Mouse (Mus musculus): ENCODE data around the gene Pepd. TPM values are rescaled to one million over a fixed set of nuclear protein-coding genes. Genes with fewer than 3 reads are reported as not detected.

The Pepd gene
- total RNA-seq, 1 experiment: 53.9 TPM

DNA sequence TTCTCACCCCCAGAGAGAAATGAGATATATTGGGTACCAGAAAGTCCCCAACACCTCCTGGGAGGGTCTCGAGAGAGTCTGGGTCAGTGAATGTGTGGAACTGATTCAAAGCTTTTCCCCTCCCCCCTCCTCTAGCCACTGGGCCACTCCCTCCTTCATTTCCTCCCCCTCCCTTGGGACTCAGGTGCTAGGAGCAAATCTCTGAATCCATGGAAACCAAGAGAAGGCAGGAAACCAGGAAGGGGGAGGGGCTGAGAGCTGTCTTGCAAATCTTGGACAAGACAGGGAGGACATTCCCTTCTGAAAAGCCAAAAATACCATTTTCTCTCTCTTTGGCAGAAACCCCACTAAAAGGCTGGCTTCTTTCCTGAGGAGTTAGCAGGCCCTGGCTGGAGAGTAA is 15.1 kb upstream of the Pepd start:
- Histone ChIP-seq H3K36me3 (ENCODE audit: control insufficient read depth, insufficient read depth, low read length, poor library complexity, severe bottlenecking) (no peaks in the 10 kb centered on the region), H3K27ac (ENCODE audit: insufficient read depth, low read depth, low read length, poor library complexity, severe bottlenecking) (no peak overlapping the region; the same call in 1 of the 2 replicates), H3K4me3 (ENCODE audit: insufficient read depth in 1 of 2, low read depth in 1 of 2, low read length in 2 of 2, poor library complexity in 1 of 2, severe bottlenecking in 1 of 2) (no peak overlapping the region), H3K9me3 (ENCODE audit: control insufficient read depth, insufficient read depth, low read depth, low read length) (no peaks in the 10 kb centered on the region), H3K9ac (ENCODE audit: insufficient read depth, low read depth, low read length, poor library complexity, severe bottlenecking) (no peak overlapping the region), H3K4me1 (ENCODE audit: control insufficient read depth in 2 of 2, insufficient read depth in 2 of 2, low read length in 2 of 2, poor library complexity in 1 of 2) (peaks cover 0 to 14% of the 10 kb centered on the region in 2 experiments; a peak in 3 of 4 replicates)
- TF ChIP-seq HCFC1 (IDR thresholded peaks at IDR 0.05; ENCODE audit: borderline replicate concordance, insufficient read depth, low read length) (no peak), ZNF384 (IDR thresholded peaks at IDR 0.05; ENCODE audit: low read depth, low read length) (no peak)
- peak; percentile 42 for DNase-seq (ENCODE audit: low read depth, low spot score)
- in situ Hi-C loops (cut with MboI; ENCODE audit: low sequenced_read_pairs in 2 of 2, unreplicated experiment in 2 of 2): no loop called here

DNA sequence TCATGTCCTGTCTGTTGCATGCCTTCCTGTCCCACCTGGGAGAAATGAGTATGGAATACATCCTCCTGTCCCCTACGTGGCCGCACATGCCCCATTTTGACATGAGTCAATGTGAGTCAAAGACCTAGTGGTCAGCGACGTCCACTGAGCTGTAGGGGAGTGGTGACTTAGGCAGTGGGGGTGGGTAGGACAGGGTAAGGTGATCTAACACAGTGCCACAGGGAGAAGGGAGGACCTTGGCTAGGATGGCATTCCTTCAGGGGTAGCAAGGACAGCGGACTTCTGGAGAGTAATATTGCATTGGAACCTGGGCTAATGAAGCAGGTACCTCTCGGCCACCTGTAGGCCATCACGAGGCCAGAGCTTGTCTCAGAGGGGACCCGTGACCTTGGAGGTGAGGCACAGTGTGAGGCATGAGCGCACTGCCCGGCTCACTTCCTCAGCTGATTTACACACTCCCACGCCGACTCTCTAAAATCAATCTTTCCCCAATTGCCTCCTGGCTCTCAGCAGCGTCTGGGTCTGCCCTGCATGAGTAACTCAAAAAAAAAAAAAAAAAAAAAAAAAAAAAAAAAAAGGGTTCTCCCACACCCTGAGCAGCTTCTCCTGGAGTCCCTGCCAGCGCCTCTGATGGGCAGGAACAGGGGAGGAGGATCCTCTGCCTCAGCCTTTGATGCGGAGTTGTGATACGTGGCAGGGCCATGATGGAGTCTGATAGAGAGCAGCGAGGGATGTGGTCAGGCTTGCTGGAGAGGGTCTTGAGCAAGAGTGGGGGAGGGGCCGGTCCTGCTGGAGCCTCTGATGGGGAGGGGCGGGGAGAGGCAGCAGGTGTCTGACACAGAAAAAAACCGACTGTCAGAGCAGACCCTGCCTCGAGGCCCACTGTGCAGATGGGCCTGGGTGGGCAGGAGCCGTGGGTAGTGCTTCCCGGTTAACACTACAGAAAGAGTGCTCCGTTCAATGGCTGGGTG is 1.8 kb upstream of the Pepd start:
- no peaks in the 10 kb centered on the region for H3K9me3 ChIP-seq (ENCODE audit: control insufficient read depth, insufficient read depth, low read depth, low read length)
- H3K4me1 ChIP-seq (ENCODE audit: control insufficient read depth in 2 of 2, insufficient read depth in 2 of 2, low read length in 2 of 2, poor library complexity in 1 of 2): peaks cover 2 to 8% of the 10 kb centered on the region in 2 experiments; a peak in 2 of 4 replicates
- no peak for DNase-seq (ENCODE audit: low read depth, low spot score)
- H3K9ac ChIP-seq (ENCODE audit: insufficient read depth, low read depth, low read length, poor library complexity, severe bottlenecking): no peak overlapping the region
- no peaks in the 10 kb centered on the region for H3K36me3 ChIP-seq (ENCODE audit: control insufficient read depth, insufficient read depth, low read length, poor library complexity, severe bottlenecking)
- TF ChIP-seq ZC3H11A (IDR thresholded peaks at IDR 0.05; ENCODE audit: borderline replicate concordance, low read depth, low read length) (no peak), ZNF384 (IDR thresholded peaks at IDR 0.05; ENCODE audit: low read depth, low read length) (0 out of 2 replicates have a peak, but pooled peaks have one; percentile 61)
- in situ Hi-C loops (cut with MboI; ENCODE audit: low sequenced_read_pairs in 2 of 2, unreplicated experiment in 2 of 2): no loop called here
- H3K27ac ChIP-seq (ENCODE audit: insufficient read depth, low read depth, low read length, poor library complexity, severe bottlenecking): no peak overlapping the region
- peak overlapping the region in 1 of 2 experiments; percentile 30; a peak in 1 of 4 replicates for H3K4me3 ChIP-seq (ENCODE audit: insufficient read depth in 1 of 2, low read depth in 1 of 2, low read length in 2 of 2, poor library complexity in 1 of 2, severe bottlenecking in 1 of 2)

DNA sequence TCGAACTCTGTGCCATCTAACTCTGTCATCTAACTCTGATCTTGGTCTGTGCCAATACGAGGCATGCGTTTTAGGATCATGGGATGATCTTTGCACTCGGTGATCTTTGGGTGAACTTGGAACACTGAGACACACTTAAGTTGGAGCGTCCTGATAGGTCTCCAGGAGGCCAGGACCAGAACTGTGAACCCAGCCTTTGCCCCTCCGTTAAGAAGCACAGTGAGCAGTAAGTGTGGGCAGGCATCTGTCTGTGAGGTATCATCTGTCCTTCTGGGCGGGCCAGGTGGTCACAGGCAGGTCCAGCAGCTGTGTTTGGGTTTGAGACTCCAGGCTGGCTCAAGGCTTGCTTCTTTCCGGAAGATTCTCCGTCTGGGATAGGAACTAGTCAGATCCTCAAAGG is 1.8 kb downstream of the Pepd start:
- no peaks in the 10 kb centered on the region; the same call in 1 of the 2 replicates for H3K36me3 ChIP-seq (ENCODE audit: control insufficient read depth, insufficient read depth, low read length, poor library complexity, severe bottlenecking)
- no peak overlapping the region for H3K4me3 ChIP-seq (ENCODE audit: insufficient read depth in 1 of 2, low read depth in 1 of 2, low read length in 2 of 2, poor library complexity in 1 of 2, severe bottlenecking in 1 of 2)
- in situ Hi-C loops (cut with MboI; ENCODE audit: low sequenced_read_pairs in 2 of 2, unreplicated experiment in 2 of 2): no loop called here
- no peak overlapping the region for H3K27ac ChIP-seq (ENCODE audit: insufficient read depth, low read depth, low read length, poor library complexity, severe bottlenecking)
- H3K4me1 ChIP-seq (ENCODE audit: control insufficient read depth in 2 of 2, insufficient read depth in 2 of 2, low read length in 2 of 2, poor library complexity in 1 of 2): peaks cover 2 to 8% of the 10 kb centered on the region in 2 experiments; a peak in 2 of 4 replicates
- DNase-seq (ENCODE audit: low read depth, low spot score): no peak
- TF ChIP-seq ZNF384 (IDR thresholded peaks at IDR 0.05; ENCODE audit: low read depth, low read length) (no peak), HCFC1 (IDR thresholded peaks at IDR 0.05; ENCODE audit: borderline replicate concordance, insufficient read depth, low read length) (no peak), CHD2 (IDR thresholded peaks at IDR 0.05; ENCODE audit: low read depth, low read length) (no peak), ZC3H11A (IDR thresholded peaks at IDR 0.05; ENCODE audit: borderline replicate concordance, low read depth, low read length) (no peak), MAFK (IDR thresholded peaks at IDR 0.05; ENCODE audit: insufficient read depth, low read depth, low read length) (no peak)
- H3K9me3 ChIP-seq (ENCODE audit: control insufficient read depth, insufficient read depth, low read depth, low read length): no peaks in the 10 kb centered on the region
- no peak overlapping the region for H3K9ac ChIP-seq (ENCODE audit: insufficient read depth, low read depth, low read length, poor library complexity, severe bottlenecking)

DNA sequence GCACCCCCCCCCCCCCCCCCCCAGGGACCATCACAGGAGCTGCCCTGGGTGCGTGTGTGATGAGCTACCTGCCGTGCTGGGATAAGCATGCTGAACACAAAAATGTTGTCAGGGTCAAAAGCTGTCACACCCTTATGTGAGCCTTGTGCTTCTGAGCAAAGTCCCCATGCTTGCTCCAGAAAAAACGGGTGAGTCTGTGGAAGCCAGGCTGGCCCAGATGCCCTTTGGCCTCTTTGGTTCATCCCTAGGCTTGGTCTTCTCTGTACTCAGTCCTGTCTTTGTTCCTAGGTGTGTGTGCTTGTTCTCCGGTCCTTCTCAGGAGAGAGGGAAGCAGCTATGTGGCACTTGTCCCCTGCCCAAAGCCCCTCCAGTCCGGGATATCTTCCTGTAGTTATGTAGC is 3.4 kb downstream of the Pepd start:
- no peaks in the 10 kb centered on the region for H3K9me3 ChIP-seq (ENCODE audit: control insufficient read depth, insufficient read depth, low read depth, low read length)
- peaks cover 2 to 4% of the 10 kb centered on the region in 2 experiments; a peak in 2 of 4 replicates for H3K4me1 ChIP-seq (ENCODE audit: control insufficient read depth in 2 of 2, insufficient read depth in 2 of 2, low read length in 2 of 2, poor library complexity in 1 of 2)
- TF ChIP-seq HCFC1 (IDR thresholded peaks at IDR 0.05; ENCODE audit: borderline replicate concordance, insufficient read depth, low read length): no peak
- no peak for TF ChIP-seq ZC3H11A (IDR thresholded peaks at IDR 0.05; ENCODE audit: borderline replicate concordance, low read depth, low read length)
- TF ChIP-seq MAFK (IDR thresholded peaks at IDR 0.05; ENCODE audit: insufficient read depth, low read depth, low read length): no peak
- no peak for TF ChIP-seq CHD2 (IDR thresholded peaks at IDR 0.05; ENCODE audit: low read depth, low read length)
- TF ChIP-seq ZNF384 (IDR thresholded peaks at IDR 0.05; ENCODE audit: low read depth, low read length): no peak
- H3K27ac ChIP-seq (ENCODE audit: insufficient read depth, low read depth, low read length, poor library complexity, severe bottlenecking): no peak overlapping the region
- no peak overlapping the region for H3K4me3 ChIP-seq (ENCODE audit: insufficient read depth in 1 of 2, low read depth in 1 of 2, low read length in 2 of 2, poor library complexity in 1 of 2, severe bottlenecking in 1 of 2)
- no peak overlapping the region for H3K9ac ChIP-seq (ENCODE audit: insufficient read depth, low read depth, low read length, poor library complexity, severe bottlenecking)
- in situ Hi-C loops (cut with MboI; ENCODE audit: low sequenced_read_pairs in 2 of 2, unreplicated experiment in 2 of 2): no loop called here
- no peak for DNase-seq (ENCODE audit: low read depth, low spot score)
- no peaks in the 10 kb centered on the region; the same call in 1 of the 2 replicates for H3K36me3 ChIP-seq (ENCODE audit: control insufficient read depth, insufficient read depth, low read length, poor library complexity, severe bottlenecking)

Data from ES-E14 (cell line).